Mouse (Mus musculus) intestine, embryonic 14.5 days (tissue): ENCODE results near the gene Pgpep1l. TPM values are rescaled to one million over a fixed set of nuclear protein-coding genes. Genes with fewer than 3 reads are reported as not detected.
A peak's percentile ranks its signal among the peaks of the same experiment; 100 is the strongest.
"Not testable (repeated sequence)": the region's sequence is repeated elsewhere in the genome, so short reads cannot be mapped to it uniquely, and the experiment has no call there.

Experiments
- ATAC-seq: fragments of 200-750 bp; cut with Nextera tagmentation; replicated peaks from 2 replicates; pipeline ENCODE4 v1.8.0; 2017; ENCODE audit warnings: low read depth, moderate number of reproducible peaks, moderate TSS enrichment, moderate library complexity; ENCODE audit not compliant: low FRiP score, low TSS enrichment
- DNase-seq: peaks from one replicate; pipeline ENCODE4 v3.0.0-alpha.2; 2018; ENCODE audit warnings: low spot score
- H3K27ac ChIP-seq: fragments of 300-500 bp; sonication (generic); 2 replicates; pipeline ENCODE4 v1.5.1; 2014; ENCODE audit warnings: low read depth, mild to moderate bottlenecking, control low read depth
- H3K27me3 ChIP-seq: fragments of 300-500 bp; sonication (generic); replicated peaks from 2 replicates; pipeline ENCODE4 v1.6.1; 2014; ENCODE audit warnings: low read length, control low read depth; ENCODE audit not compliant: control insufficient read depth, insufficient read depth
- H3K36me3 ChIP-seq: fragments of 300-500 bp; sonication (generic); 2 replicates; pipeline ENCODE4 v1.6.1; 2014; ENCODE audit warnings: low read length, control low read depth; ENCODE audit not compliant: control insufficient read depth, insufficient read depth
- H3K4me1 ChIP-seq: fragments of 300-500 bp; sonication (generic); replicated peaks from 2 replicates; pipeline ENCODE4 v1.6.1; 2014; ENCODE audit warnings: low read length, control low read depth, mixed read lengths; ENCODE audit not compliant: control insufficient read depth, insufficient read depth
- H3K4me2 ChIP-seq: fragments of 300-500 bp; sonication (generic); 2 replicates; pipeline ENCODE4 v1.6.1; 2014; ENCODE audit warnings: low read length
- H3K4me3 ChIP-seq: fragments of 300-500 bp; sonication (generic); 2 replicates; pipeline ENCODE4 v1.5.1; 2014; ENCODE audit warnings: low read depth, low read length, control low read depth, mixed read lengths
- H3K9ac ChIP-seq: fragments of 300-500 bp; sonication (generic); 2 replicates; pipeline ENCODE4 v1.6.1; 2014; ENCODE audit warnings: mild to moderate bottlenecking, low read length
- H3K9me3 ChIP-seq: fragments of 300-500 bp; sonication (generic); 2 replicates; pipeline ENCODE4 v1.6.1; 2016; ENCODE audit warnings: low read length, control low read depth; ENCODE audit not compliant: control insufficient read depth
- whole genome bisulfite sequencing: fragments of 180-500 bp; shearing (Covaris S2); extraction: QIAGEN DNeasy Blood & Tissue Kit; methylation state at CpG from one replicate; pipeline ENCODE4 v1.1.7; 2014; 5-methylcytosine and 5-hydroxymethylcytosine counted together
- polyA plus RNA-seq: library from polyadenylated mRNA; unstranded; fragments of >200 nt; fragmentation: Nextera tagmentation; extraction: Ambion mirVana; gene quantifications from 2 replicates; pipeline ENCODE4 v1.2.1, GENCODE M21; 2014

The Pgpep1l gene
- polyA plus RNA-seq, 1 experiment from 2014 or later = not detected

GRCm38 (mm10) chr7:68301160-68301559 is 37.1 kb upstream of the Pgpep1l start:
- Histone ChIP-seq H3K27ac (no peak overlapping the region), H3K4me3 (no peak overlapping the region), H3K36me3 (no peaks in the 10 kb centered on the region), H3K9ac (no peak overlapping the region), H3K4me1 (no peaks in the 10 kb centered on the region; the same call in 1 of the 2 replicates), H3K4me2 (no peak overlapping the region), H3K27me3 (no peaks in the 10 kb centered on the region), H3K9me3 (no peaks in the 10 kb centered on the region)
- WGBS = 80% methylated on average over 7 of the region's 7 CpGs
- ATAC-seq (no peak), DNase-seq (no peak)

- H3K4me3 ChIP-seq = no peak overlapping the region
- H3K4me1 ChIP-seq = peaks cover 3% of the 10 kb centered on the region
- no peak for ATAC-seq
- DNase-seq = no peak
- H3K36me3 ChIP-seq = no peaks in the 10 kb centered on the region
- no peak overlapping the region for H3K4me2 ChIP-seq
- no peak overlapping the region for H3K27ac ChIP-seq
- no peaks in the 10 kb centered on the region for H3K9me3 ChIP-seq
- H3K27me3 ChIP-seq = no peaks in the 10 kb centered on the region
- 81% methylated on average over 13 of the region's 13 CpGs for WGBS
- no peak overlapping the region for H3K9ac ChIP-seq
These were observed 34.5 kb upstream of the Pgpep1l start for GRCm38 (mm10) chr7:68298381-68299076.

GRCm38 (mm10) chr7:68296487-68296886 is 32.5 kb upstream of the Pgpep1l start:
- no peak overlapping the region for H3K27ac ChIP-seq
- ATAC-seq = no peak
- no peaks in the 10 kb centered on the region for H3K9me3 ChIP-seq
- 88% methylated on average over 5 of the region's 5 CpGs for WGBS
- H3K4me3 ChIP-seq = no peak overlapping the region
- H3K36me3 ChIP-seq = no peaks in the 10 kb centered on the region
- no peak for DNase-seq
- no peak overlapping the region for H3K9ac ChIP-seq
- H3K27me3 ChIP-seq = no peaks in the 10 kb centered on the region
- no peak overlapping the region for H3K4me2 ChIP-seq
- peaks cover 3% of the 10 kb centered on the region; the same call in 1 of the 2 replicates for H3K4me1 ChIP-seq

GRCm38 (mm10) chr7:68293997-68294789 is 30.2 kb upstream of the Pgpep1l start:
- no peak for DNase-seq
- Histone ChIP-seq H3K4me2 (peak overlapping the region; percentile 9; the same call in 1 of the 2 replicates), H3K36me3 (no peaks in the 10 kb centered on the region), H3K27ac (peak overlapping the region; percentile 70), H3K4me3 (no peak overlapping the region), H3K27me3 (no peaks in the 10 kb centered on the region), H3K4me1 (peaks cover 3% of the 10 kb centered on the region; the same call in 1 of the 2 replicates), H3K9ac (no peak overlapping the region), H3K9me3 (no peaks in the 10 kb centered on the region)
- WGBS = 55% methylated on average over 16 of the region's 16 CpGs
- no peak for ATAC-seq

- H3K9me3 ChIP-seq = no peaks in the 10 kb centered on the region
- DNase-seq = no peak
- H3K36me3 ChIP-seq = no peaks in the 10 kb centered on the region
- no peak for ATAC-seq
- no peaks in the 10 kb centered on the region for H3K27me3 ChIP-seq
- H3K4me2 ChIP-seq = no peak overlapping the region
- peaks cover 3% of the 10 kb centered on the region; the same call in 1 of the 2 replicates for H3K4me1 ChIP-seq
- 37% methylated on average over 1 of the region's 1 CpGs for WGBS
- H3K9ac ChIP-seq = no peak overlapping the region
- no peak overlapping the region for H3K27ac ChIP-seq
- H3K4me3 ChIP-seq = no peak overlapping the region
These were observed 27.6 kb upstream of the Pgpep1l start for GRCm38 (mm10) chr7:68291603-68292002.

- WGBS = 93% methylated on average over 8 of the region's 8 CpGs
- Histone ChIP-seq H3K9ac (no peak overlapping the region), H3K4me1 (peaks cover 9% of the 10 kb centered on the region), H3K4me3 (no peak overlapping the region), H3K4me2 (no peak overlapping the region), H3K27me3 (no peaks in the 10 kb centered on the region), H3K27ac (no peak overlapping the region), H3K9me3 (no peaks in the 10 kb centered on the region), H3K36me3 (no peaks in the 10 kb centered on the region)
- ATAC-seq (no peak), DNase-seq (no peak)
These were observed 25.0 kb upstream of the Pgpep1l start for GRCm38 (mm10) chr7:68289081-68289480.

- not testable (repeated sequence) for H3K4me3 ChIP-seq, H3K9me3 ChIP-seq, DNase-seq, H3K36me3 ChIP-seq, ATAC-seq, H3K27me3 ChIP-seq, H3K4me1 ChIP-seq, H3K9ac ChIP-seq, H3K27ac ChIP-seq, H3K4me2 ChIP-seq
- 84% methylated on average over 4 of the region's 4 CpGs for WGBS
These were observed 24.0 kb upstream of the Pgpep1l start for GRCm38 (mm10) chr7:68288000-68288399.

- no peak overlapping the region for H3K4me2 ChIP-seq
These were observed 23.5 kb upstream of the Pgpep1l start for GRCm38 (mm10) chr7:68287582-68287981.

More at GRCm38 (mm10) chr7:68287582-68287981, 23.5 kb upstream of the Pgpep1l start:
- no peak for ATAC-seq
- no peaks in the 10 kb centered on the region for H3K36me3 ChIP-seq
- no peaks in the 10 kb centered on the region for H3K27me3 ChIP-seq
- no peak overlapping the region for H3K4me3 ChIP-seq
- peaks cover 9% of the 10 kb centered on the region for H3K4me1 ChIP-seq
- no peak overlapping the region for H3K9ac ChIP-seq
- DNase-seq = no peak
- no peaks in the 10 kb centered on the region for H3K9me3 ChIP-seq
- no peak overlapping the region for H3K27ac ChIP-seq
- 57% methylated on average over 2 of the region's 2 CpGs for WGBS
